Mouse (Mus musculus): Measurements from ENCODE around the gene Pkn1. TPM values are rescaled to one million over a fixed set of nuclear protein-coding genes. Genes with fewer than 3 reads are reported as not detected.

Pkn1 gene
- total RNA-seq, 2 experiments from 2014 or later, result 9.2 to 12.6 TPM

- peak; percentile 59 for ATAC-seq (replicated peaks; ENCODE audit: low FRiP score, poor library complexity, severe bottlenecking)
These were observed 25.9 kb upstream of the Pkn1 start for GRCm38 (mm10) chr8:83724697-83725482.

GRCm38 (mm10) chr8:83723447-83724083 is 24.6 kb upstream of the Pkn1 start:
- ATAC-seq (replicated peaks; ENCODE audit: low FRiP score, poor library complexity, severe bottlenecking), result no peak

- ATAC-seq (replicated peaks; ENCODE audit: low FRiP score, poor library complexity, severe bottlenecking), result no peak
These were observed 23.7 kb upstream of the Pkn1 start for GRCm38 (mm10) chr8:83722631-83723030.

- ATAC-seq (replicated peaks; ENCODE audit: low FRiP score, poor library complexity, severe bottlenecking), result no peak
These were observed 22.5 kb upstream of the Pkn1 start for GRCm38 (mm10) chr8:83721405-83722025.

GRCm38 (mm10) chr8:83719693-83720092 is 20.7 kb upstream of the Pkn1 start:
- ATAC-seq (replicated peaks; ENCODE audit: low FRiP score, poor library complexity, severe bottlenecking), result no peak

- no peak for ATAC-seq (replicated peaks; ENCODE audit: low FRiP score, poor library complexity, severe bottlenecking)
These were observed 20.1 kb upstream of the Pkn1 start for GRCm38 (mm10) chr8:83719048-83719447.

- 0 out of 2 replicates have a peak, but pooled peaks have one; percentile 17 for ATAC-seq (replicated peaks; ENCODE audit: low FRiP score, poor library complexity, severe bottlenecking)
These were observed 17.6 kb upstream of the Pkn1 start for GRCm38 (mm10) chr8:83716563-83716962.

- ATAC-seq (replicated peaks; ENCODE audit: low FRiP score, poor library complexity, severe bottlenecking), result no peak; the same call in 1 of the 2 replicates
These were observed 16.8 kb upstream of the Pkn1 start for GRCm38 (mm10) chr8:83715771-83716170.

GRCm38 (mm10) chr8:83715031-83715690 is 16.2 kb upstream of the Pkn1 start, which contains the start of gene Ddx39:
Ddx39 (plus strand) TSS chr8:83715177.
- ATAC-seq (replicated peaks; ENCODE audit: low FRiP score, poor library complexity, severe bottlenecking), result peak; percentile 95

GRCm38 (mm10) chr8:83714676-83715030 is 15.7 kb upstream of the Pkn1 start:
- ATAC-seq (replicated peaks; ENCODE audit: low FRiP score, poor library complexity, severe bottlenecking), result peak; percentile 45

- no peak for ATAC-seq (replicated peaks; ENCODE audit: low FRiP score, poor library complexity, severe bottlenecking)
These were observed 8.6 kb upstream of the Pkn1 start for GRCm38 (mm10) chr8:83707554-83707953.

- no peak for ATAC-seq (replicated peaks; ENCODE audit: low FRiP score, poor library complexity, severe bottlenecking)
These were observed 7.4 kb upstream of the Pkn1 start for GRCm38 (mm10) chr8:83706411-83706810.

- no peak for ATAC-seq (replicated peaks; ENCODE audit: low FRiP score, poor library complexity, severe bottlenecking)
These were observed 4.4 kb upstream of the Pkn1 start for GRCm38 (mm10) chr8:83703426-83703825.

GRCm38 (mm10) chr8:83700423-83701085 is 1.6 kb upstream of the Pkn1 start:
- no peak for ATAC-seq (replicated peaks; ENCODE audit: low FRiP score, poor library complexity, severe bottlenecking)

- no peak for ATAC-seq (replicated peaks; ENCODE audit: low FRiP score, poor library complexity, severe bottlenecking)
These were observed 587 bp upstream of the Pkn1 start for GRCm38 (mm10) chr8:83699566-83699965.

GRCm38 (mm10) chr8:83698291-83698660 is 703 bp downstream of the Pkn1 start:
- peak; percentile 36 for ATAC-seq (replicated peaks; ENCODE audit: low FRiP score, poor library complexity, severe bottlenecking)

- no peak for ATAC-seq (replicated peaks; ENCODE audit: low FRiP score, poor library complexity, severe bottlenecking)
These were observed 1.4 kb downstream of the Pkn1 start for GRCm38 (mm10) chr8:83697374-83698220.

- no peak for ATAC-seq (replicated peaks; ENCODE audit: low FRiP score, poor library complexity, severe bottlenecking)
These were observed 3.5 kb downstream of the Pkn1 start for GRCm38 (mm10) chr8:83695351-83696106.

All from erythroid progenitor cell, adult 5-6 weeks (primary cell).